Mouse (Mus musculus): ENCODE results near the gene Dmpk.

Gene Dmpk

DNA sequence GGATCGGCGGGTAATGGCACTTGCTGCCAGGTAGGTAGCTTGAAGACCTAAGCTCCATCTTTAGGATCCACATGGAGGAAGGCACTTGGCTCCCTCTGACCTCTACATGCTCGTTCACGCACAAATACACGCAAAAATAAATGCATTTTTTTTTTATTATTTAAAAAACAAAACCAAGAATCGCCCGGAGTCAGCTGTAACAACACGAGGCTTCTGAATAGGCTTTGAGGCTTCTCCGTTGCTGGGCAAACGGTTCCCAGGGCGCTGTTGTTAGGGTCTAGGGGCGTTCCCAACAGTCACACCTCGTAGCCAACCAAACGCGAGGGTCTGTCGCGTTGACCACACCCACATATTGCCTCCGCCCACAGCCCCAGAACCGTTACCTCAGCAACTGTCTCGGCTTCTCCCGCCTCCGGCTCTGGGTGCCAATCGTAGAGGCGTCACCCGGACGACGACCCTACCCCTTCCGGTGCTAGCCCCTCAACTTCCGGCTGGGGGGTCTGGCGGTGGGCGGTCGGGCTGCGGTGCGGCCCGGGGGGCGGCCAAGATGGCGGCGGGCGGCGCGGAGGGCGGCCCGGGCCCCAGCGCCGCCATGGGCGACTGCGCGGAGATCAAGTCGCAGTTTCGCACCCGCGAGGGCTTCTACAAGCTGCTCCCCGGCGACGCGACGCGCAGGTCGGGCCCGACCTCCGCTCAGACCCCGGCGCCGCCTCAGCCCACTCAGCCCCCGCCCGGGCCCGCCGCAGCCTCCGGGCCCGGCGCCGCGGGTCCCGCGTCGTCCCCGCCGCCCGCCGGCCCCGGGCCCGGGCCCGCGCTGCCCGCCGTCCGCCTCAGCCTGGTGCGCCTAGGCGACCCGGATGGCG is 7.7 kb upstream of the Dmpk start, which contains the start of gene Dmwd:
TSS of gene Dmwd (plus strand) at position 505 of the 863 bp plus-strand sequence.
- peak; percentile 96 to 97 for DNase-seq

DNA sequence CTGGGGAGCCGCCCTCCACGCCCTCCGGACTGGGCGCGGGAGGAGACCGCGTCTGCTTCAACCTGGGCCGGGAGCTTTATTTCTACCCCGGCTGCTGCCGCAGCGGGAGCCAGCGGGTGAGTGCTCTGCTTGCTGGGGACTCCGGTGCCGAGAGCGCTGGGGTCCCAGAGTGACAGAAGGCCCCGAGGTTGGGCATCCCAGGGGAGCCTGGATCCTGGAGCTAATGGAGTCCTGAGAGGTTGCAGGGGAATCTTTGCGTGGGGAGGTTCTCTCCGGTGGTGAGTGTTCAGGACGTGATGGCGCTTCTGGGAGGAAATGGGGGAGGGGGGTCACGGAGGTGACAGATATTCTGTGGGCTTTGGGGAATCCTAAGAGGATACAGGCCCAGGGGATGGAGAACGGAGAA is 7.1 kb upstream of the Dmpk start:
- no peak for DNase-seq

DNA sequence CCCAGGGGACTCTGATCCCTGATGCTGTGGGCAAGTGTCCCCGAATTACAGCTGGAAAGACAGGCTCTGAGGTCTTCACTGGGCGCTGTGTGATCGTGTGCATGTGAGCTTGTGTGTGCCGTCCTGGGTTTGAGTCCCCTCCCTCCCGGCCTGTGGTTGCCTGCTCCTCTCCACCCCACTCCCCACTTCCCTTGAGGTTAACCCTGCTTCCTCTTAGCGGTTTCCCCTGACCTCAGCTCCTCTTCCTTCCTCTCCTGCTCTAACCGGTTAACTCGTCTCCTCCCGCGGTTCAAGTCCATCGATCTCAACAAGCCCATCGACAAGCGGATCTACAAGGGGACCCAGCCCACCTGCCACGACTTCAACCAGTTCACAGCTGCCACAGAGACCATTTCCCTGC is 5.9 kb upstream of the Dmpk start:
- DNase-seq: peak; percentile 51 to 71

DNA sequence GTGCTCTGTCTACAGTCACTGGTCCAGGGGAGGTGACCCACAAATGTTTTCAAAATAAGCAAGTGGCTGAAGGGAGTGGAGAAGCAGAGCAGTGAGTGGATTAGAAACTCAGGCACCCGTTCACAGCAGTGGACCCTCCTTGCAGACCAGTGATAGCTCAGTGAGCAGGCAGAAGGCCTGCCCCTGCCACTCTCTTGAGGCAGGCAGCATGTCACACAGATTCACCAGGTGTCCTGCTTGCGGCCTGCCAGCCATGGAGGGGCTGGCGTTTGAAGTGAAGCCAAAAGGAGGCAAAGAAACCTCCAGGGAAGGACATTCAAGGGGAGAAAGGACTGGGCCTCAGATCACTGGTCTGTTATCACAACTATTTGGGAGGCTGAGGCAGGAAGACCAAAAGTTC is 4.9 kb upstream of the Dmpk start:
- DNase-seq: no peak

DNA sequence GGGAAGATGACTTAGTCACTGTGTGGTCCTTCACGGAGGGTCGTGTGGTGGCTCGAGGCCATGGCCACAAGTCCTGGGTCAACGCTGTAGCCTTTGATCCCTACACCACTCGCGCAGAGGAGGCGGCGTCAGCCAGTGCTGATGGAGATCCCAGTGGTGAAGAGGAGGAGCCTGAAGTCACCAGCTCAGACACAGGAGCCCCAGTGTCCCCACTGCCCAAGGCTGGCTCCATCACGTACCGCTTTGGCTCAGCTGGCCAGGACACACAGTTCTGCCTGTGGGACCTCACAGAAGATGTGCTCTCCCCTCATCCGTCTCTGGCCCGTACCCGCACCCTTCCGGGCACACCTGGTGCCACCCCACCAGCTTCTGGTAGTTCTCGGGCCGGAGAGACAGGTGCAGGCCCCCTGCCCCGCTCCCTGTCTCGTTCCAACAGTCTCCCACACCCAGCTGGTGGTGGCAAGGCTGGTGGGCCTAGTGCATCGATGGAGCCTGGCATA is 3.1 kb upstream of the Dmpk start:
- no peak for DNase-seq

DNA sequence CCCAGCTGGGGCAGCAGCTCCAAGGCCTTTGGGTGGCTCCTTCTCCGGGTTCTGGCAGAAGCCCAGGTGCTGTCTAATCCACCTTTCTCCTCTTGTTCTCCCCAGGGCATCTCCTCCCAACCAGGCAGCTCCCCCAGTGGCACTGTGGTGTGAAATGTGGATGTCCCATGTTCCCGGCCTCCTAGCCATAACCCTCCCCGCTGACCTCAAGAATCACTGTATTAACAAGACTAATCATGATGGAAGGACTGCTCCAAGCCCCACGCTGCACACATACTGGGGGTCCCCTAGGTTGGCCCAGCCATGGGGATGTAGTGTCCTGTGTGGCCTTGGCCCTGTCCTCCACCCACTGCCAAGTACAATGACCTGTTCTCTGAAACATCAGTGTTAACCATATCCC is 1.5 kb upstream of the Dmpk start:
- DNase-seq: no peak

DNA sequence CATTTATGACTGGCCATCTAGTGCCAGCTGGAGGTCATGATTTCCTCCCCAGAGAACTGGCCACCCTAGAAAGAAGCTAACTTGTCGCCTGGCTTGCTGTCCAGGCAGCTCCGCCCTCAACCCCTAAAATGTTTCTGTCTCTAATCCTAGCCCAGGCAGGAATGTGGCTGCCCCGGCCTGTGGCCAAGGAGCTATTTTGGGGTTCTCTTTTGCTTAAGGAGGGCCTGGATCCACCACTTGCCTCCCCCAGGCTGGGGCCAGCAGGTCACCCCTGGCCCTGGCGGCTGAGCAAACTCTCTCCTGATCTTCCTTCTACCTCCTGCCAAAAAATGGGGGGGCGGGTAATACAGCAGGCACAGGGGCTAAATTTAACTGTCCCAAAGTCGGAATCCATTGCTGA is 553 bp upstream of the Dmpk start:
- DNase-seq: peak; percentile 48 to 52

DNA sequence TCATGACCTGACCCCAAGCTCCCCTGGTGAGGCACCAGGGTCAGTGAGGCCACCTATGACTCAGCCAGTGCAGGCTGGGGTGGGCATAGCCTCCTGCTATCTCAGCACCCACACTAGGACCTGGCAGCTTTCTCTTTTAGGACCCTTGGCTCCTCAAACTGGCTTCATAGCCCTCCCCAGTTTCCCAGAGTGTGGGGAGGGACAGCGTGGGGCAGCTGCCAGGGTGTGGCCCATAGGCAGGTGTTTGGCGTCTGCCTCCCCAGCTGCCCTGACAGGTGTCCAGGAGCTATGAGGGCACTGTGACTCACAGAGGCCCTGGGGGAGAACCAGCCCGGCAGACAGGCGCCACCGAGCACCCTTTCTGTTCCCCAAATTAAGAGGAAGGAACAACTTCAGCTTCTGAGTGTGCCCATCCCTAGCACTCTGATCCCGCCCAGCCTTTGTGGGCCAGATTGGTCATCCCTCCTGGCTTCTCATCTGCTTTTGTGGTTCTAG is 675 bp downstream of the Dmpk start:
- peak; percentile 39 to 60 for DNase-seq

DNA sequence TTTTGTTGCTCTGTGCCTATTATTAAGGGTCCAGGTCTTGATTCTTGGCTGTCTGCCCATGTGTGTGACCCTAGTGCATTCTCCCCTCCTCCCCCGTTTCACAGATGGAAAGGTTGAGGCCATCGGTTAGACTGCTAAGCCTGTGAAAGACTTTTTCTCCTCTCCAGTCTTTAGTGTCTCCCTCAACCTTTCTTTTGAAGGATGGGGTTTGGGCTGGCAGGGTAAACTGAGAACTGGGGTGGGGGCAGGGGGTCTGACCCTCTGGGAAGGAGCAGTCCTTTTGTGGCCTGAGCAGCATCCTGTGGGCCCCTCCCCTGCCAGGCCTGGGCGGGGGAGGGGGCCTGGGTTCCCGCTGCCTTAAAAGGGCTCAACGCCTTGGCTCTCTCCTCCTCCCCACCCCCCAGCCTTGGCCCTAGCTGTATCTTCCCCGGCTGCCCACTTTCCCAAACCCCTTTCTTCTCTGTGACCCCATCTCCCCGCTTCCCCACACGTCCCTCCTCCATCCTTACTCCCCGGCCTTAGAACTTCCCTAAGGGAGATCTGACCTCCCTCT is 1.3 kb downstream of the Dmpk start:
- no peak for DNase-seq

DNA sequence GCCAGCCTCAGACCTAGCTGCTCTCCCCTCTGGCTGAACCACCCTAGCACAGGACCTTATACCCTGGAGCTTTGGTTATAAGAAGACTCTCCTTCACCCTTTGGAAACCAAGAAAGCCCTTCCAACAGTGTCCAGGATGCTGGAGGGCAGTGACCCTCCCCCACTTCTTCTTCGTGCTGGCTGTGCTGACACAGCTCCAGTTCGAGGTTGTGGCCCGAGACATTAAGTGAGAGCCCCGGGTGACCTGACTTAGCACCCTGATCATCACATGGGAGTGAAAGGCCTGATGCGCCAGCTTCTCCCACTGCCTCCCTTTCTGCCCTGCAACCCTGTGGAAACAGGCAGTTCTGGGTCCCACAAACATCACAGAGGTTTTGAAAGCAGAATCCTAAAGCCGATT is 1.8 kb downstream of the Dmpk start:
- DNase-seq: no peak

DNA sequence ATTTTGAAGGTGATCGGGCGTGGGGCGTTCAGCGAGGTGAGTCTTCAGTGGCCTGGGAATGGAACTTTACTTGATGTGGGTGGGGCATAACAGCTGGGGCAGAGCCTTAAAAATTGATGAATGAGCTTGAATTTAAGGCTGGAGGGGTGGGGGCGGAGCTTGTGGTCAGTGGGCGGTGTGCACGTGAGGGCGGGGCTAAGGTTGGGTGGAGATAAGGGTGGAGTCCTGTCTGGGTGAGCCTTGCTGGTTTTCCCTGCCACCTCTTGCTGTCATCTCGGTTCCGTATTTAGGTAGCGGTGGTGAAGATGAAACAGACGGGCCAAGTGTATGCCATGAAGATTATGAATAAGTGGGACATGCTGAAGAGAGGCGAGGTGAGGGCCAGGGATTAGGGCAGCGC is 2.4 kb downstream of the Dmpk start:
- peak; percentile 65 to 66 for DNase-seq

DNA sequence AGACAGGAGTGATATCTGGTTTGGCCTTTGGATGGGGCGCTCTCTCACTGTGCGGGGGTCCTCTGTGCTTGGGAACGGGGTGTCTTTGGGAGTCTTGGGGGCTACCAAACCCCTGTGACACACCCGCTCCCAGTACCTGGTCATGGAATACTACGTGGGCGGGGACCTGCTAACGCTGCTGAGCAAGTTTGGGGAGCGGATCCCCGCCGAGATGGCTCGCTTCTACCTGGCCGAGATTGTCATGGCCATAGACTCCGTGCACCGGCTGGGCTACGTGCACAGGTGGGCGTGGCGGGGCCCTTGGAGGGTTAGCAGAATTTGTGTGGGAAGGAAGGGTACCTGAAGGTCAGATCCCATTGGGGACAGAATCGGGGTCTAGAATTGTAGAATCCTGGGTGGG is 3.1 kb downstream of the Dmpk start:
- DNase-seq: no peak

DNA sequence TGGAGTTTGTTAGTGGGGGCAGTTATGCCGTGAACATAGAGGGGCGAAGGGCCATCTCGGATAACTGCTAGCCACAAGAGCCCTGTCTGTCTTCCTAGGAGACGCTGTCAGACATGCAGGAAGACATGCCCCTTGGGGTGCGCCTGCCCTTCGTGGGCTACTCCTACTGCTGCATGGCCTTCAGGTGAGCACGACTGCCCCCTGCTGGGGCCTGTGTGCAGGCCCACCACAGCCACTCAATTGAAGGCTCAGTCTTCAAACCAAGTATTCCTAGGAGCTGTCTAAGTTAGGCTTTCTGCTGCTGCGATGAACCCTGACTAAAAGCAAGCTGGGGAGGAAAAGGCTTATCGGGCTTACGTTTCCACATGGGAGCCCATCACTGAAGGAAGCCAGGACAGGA is 5.2 kb downstream of the Dmpk start:
- DNase-seq: peak in 1 of 2 experiments; percentile 60

DNA sequence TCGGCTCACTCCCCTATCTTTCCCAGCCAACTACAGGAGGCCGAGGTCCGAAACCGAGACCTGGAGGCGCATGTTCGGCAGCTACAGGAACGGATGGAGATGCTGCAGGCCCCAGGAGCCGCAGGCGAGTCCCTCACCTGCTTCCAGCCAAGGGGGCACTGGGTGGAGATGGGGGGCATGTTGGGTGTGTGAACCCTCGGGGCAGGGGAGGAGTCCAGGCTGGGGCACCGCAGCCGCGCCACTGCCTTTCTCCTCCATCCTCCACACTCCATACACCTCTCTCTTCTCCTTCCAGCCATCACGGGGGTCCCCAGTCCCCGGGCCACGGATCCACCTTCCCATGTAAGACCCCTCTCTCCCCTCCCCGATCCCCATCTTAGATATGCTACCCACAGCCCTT is 8.3 kb downstream of the Dmpk start:
- DNase-seq: no peak

DNA sequence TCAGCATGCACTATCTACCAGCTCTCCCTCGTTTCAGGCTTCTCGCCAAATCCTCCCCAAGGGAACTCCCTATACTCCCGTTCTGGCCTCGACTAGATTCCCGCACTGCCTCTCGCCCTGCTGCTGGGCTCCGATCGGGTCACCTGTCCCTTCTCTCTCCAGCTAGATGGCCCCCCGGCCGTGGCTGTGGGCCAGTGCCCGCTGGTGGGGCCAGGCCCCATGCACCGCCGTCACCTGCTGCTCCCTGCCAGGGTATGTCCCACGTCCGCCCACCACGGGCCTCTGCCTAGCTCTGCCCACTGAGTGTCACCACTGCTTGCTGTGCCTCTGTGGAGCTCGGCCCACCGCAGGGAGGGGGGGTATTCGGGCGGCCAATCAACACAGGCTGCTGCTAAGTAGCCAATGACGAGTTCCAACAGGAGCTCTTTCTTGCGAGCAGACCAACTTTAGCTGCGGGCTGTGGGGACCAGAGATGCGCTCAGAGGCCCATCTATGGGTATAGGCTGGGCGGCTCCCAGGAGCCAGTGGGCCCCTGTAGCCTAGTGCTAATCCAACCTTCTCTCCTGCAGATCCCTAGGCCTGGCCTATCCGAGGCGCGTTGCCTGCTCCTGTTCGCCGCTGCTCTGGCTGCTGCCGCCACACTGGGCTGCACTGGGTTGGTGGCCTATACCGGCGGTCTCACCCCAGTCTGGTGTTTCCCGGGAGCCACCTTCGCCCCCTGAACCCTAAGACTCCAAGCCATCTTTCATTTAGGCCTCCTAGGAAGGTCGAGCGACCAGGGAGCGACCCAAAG is 8.9 kb downstream of the Dmpk start:
- peak in 1 of 2 experiments; percentile 44 for DNase-seq

DNA sequence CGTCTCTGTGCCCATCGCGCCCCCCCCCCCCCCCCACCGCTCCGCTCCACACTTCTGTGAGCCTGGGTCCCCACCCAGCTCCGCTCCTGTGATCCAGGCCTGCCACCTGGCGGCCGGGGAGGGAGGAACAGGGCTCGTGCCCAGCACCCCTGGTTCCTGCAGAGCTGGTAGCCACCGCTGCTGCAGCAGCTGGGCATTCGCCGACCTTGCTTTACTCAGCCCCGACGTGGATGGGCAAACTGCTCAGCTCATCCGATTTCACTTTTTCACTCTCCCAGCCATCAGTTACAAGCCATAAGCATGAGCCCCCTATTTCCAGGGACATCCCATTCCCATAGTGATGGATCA is 9.5 kb downstream of the Dmpk start:
- DNase-seq: peak; percentile 89 to 90

DNA sequence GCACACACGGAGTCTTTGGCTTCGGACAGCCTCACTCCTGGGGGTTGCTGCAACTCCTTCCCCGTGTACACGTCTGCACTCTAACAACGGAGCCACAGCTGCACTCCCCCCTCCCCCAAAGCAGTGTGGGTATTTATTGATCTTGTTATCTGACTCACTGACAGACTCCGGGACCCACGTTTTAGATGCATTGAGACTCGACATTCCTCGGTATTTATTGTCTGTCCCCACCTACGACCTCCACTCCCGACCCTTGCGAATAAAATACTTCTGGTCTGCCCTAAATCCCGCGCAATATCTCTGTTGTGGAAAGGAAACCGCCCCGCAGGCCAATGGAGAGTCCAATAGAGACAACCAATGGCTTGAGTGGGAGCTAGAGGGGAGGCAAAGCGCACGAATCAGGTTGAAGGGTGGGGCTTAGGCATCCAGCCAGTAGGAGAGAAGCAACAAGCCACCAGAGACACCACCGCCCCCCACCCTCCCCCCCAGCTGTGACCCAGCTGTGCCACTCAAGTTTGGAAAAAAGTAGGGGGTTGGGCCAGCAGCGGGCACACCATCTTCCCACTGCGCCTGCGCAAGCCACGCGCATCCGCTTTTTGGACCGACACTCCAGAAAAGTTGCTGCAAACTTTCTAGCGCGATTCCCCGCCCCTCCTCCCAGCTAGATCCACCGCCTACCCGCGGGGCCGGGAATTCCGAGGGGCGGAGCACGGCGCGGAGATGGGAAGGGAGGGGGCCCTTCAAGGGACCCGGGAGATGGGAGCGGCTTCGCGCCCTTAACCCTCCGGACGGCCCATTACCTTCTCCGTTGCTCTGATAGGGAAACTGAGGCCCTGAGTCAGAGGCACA is 10.1 kb downstream of the Dmpk start:
- DNase-seq: peak; percentile 97 to 98

DNA sequence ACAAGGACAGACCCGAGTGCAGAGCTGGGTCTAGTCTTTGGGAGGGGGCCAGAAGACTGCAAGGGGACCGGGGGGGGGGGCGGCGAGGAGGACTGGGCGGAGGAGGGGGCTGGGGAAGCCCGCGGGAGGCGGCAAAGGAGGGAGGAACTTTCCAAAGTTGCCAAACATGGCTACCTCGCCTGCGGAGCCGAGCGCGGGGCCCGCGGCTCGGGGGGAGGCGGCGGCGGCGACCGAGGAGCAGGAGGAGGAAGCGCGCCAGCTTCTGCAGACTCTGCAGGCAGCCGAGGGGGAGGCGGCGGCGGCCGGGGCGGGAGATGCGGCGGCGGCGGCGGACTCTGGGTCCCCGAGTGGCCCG is 10.8 kb downstream of the Dmpk start, which contains the start of gene Six5:
TSS of gene Six5 (plus strand) at position 124 of the 355 bp plus-strand sequence.
- peak; percentile 47 to 51 for DNase-seq

DNA sequence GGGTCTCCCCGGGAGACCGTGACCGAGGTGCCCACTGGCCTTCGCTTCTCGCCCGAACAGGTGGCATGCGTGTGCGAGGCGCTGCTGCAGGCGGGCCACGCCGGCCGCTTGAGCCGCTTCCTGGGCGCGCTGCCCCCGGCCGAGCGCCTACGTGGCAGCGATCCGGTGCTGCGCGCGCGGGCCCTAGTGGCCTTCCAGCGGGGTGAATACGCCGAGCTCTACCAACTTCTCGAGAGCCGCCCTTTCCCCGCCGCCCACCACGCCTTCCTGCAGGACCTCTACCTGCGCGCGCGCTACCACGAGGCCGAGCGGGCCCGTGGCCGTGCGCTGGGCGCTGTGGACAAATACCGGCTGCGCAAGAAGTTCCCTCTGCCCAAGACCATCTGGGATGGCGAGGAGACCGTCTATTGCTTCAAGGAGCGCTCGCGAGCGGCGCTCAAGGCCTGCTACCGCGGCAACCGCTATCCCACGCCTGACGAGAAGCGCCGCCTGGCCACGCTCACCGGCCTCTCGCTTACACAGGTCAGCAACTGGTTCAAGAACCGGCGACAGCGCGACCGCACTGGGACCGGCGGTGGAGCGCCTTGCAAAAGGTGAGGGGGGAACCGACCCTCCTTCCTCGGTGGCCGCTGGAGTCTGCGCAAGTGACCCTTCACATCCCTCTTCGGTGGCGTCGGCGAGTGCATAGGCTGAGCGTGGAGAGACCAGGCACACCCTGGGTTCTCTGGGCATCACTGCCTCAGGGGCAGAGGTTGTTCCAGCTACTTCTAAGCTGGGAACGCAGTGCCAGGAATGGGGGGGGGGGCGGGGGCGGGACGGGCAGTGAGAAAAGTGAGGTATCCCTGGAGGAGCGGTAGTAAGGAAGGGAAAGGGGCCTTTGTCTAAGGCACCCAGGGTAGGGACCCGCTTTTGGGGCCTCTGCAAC is 11.4 kb downstream of the Dmpk start:
- peak in 1 of 2 experiments; percentile 58 for DNase-seq

DNA sequence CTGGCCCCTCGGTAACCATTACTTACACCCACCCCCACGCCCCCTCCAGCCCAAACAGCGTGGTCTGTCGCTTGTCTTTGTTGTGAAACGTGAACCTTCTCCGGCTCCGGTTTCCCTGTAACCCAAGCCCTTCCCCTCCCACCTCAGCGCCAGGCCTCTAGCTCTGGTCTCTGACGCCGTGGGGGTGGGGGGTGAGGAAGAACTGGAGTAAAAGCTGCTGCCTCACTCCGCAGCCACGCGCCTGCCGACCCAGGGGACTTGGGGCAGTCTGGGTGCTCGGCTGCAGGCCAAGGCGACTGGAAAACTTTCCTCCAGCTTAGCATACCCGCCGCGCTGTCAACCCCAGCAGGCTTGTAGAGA is 12.1 kb downstream of the Dmpk start:
- DNase-seq: peak; percentile 65 to 75

DNA sequence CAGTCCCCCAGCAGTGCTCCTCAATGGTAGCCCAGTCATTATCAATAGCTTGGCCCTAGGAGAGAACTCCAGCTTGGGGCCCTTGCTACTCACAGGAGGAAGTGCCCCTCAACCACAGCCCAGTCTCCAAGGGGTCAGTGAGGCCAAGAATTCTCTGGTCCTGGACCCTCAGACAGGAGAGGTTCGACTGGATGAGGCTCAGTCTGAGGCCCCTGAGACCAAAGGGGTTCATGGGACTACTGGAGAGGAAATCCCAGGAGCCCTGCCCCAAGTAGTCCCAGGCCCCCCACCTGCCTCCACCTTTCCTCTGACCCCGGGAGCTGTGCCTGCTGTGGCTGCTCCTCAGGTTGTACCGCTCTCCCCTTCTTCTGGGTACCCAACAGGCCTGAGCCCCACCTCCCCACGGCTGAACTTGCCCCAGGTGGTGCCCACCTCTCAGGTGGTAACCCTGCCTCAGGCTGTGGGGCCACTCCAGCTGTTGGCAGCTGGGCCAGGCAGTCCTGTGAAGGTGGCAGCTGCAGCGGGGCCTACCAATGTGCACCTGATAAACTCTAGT is 12.8 kb downstream of the Dmpk start:
- DNase-seq: no peak

Measured in lung, adult 18-20 months (tissue).